9 mouse cellular contexts compared by ENCODE assay signal in genomic region chr12:39920466-39920913, GRCm38 (mm10).
DNase-seq lines count a peak whose midpoint lies in the region; ATAC-seq lines count a peak whose summit lies in the region.
"Had no signal": no experiment of that assay in that cellular context is flagged by ENCODE, and none has a peak within 500 bp of the region (broad histone marks: within the 10 kb centered on the region; RNA-seq: fewer than 3 reads in every experiment).

No protein-coding gene starts in this region.

- H3K4me1 ChIP-seq in hindbrain, embryonic 13.5 days (replicated peaks) = peaks cover 8% of the 10 kb centered on the region
- peaks cover 10% of the 10 kb centered on the region; the same call in 1 of the 2 replicates for H3K4me1 ChIP-seq in midbrain, embryonic 15.5 days

- no peaks in the 10 kb centered on the region for H3K9me3 ChIP-seq in hindbrain, embryonic 13.5 days
- H3K9me3 ChIP-seq in midbrain, embryonic 15.5 days = no peaks in the 10 kb centered on the region

- ATAC-seq in hindbrain, embryonic 13.5 days (ENCODE audit: low FRiP score) = peak; percentile 93
- peak; percentile 93 for ATAC-seq in midbrain, embryonic 15.5 days (replicated peaks)

- WGBS in hindbrain, embryonic 13.5 days = 12% methylated on average over 8 of the region's 8 CpGs
- 2% methylated on average over 8 of the region's 8 CpGs for WGBS in midbrain, embryonic 15.5 days

- H3K27ac ChIP-seq in hindbrain, embryonic 13.5 days = no peak overlapping the region
- H3K27ac ChIP-seq in midbrain, embryonic 15.5 days = peak overlapping the region; percentile 25; the same call in 1 of the 2 replicates

- H3K27me3 ChIP-seq in hindbrain, embryonic 13.5 days = no peaks in the 10 kb centered on the region
- no peaks in the 10 kb centered on the region for H3K27me3 ChIP-seq in midbrain, embryonic 15.5 days (replicated peaks)

- peak; percentile 33 for DNase-seq in adrenal gland, adult 8-10 months
- DNase-seq in cerebellum, adult 9-10 months = peak; percentile 14
- DNase-seq in forelimb bud, embryonic 11.5 days (ENCODE audit: low read depth, low spot score) = peak; percentile 14
- DNase-seq in left cerebral cortex, postnatal 14 days (ENCODE audit: low spot score in 2 of 2) = peak; percentile 38 to 51
- DNase-seq in thymus, postnatal 10 days (ENCODE audit: low spot score in 2 of 2) = no peak
- DNase-seq in thymus, postnatal 36 days = no peak

- no peak overlapping the region for H3K4me3 ChIP-seq in hindbrain, embryonic 13.5 days
- H3K4me3 ChIP-seq in midbrain, embryonic 15.5 days = no peak overlapping the region
- H3K4me3 ChIP-seq: myocyte had no signal

- H3K36me3 ChIP-seq in hindbrain, embryonic 13.5 days = no peaks in the 10 kb centered on the region
- H3K36me3 ChIP-seq in midbrain, embryonic 15.5 days (replicated peaks) = no peaks in the 10 kb centered on the region

- H3K4me2 ChIP-seq in hindbrain, embryonic 13.5 days = no peak overlapping the region
- peak overlapping the region; percentile 40 for H3K4me2 ChIP-seq in midbrain, embryonic 15.5 days

- intact Hi-C loops in left cerebral cortex, postnatal 14 days (cut with DNase I) = no loop called here

- no peak overlapping the region for H3K9ac ChIP-seq in hindbrain, embryonic 13.5 days
- no peak overlapping the region for H3K9ac ChIP-seq in midbrain, embryonic 15.5 days

Comparison
In these comparisons a context has a peak if more than half of its experiments do, and no peak if none do; other contexts are left out.
1. DNase-seq: peak in adrenal gland, adult 8-10 months (single experiment), cerebellum, adult 9-10 months (single experiment), forelimb bud, embryonic 11.5 days (single experiment) and left cerebral cortex, postnatal 14 days (2 of 2); none in thymus, postnatal 10 days (0 of 2) and thymus, postnatal 36 days (0 of 2).